ENCODE assay signal across 15 mouse cellular contexts in the genomic region with DNA sequence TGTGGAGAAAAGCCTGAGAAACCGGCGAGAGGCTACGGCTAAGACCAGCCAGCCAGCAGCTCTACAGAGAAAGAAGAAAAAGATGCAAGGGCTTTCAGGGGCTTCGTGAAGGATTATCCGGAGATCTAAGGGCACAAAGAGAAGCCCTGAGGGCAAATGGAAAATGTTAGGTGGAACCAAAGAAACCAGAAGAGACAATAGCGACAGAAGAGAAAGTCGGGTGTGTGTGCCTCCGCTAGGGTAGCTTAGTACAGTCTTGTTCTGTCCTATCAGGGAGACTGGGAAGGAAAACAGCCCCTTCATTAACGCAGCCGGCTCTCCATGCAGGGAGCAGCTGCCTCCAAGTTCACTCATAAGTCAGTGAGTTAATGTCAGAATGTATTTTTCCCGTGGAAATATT.
DNase-seq lines count a peak whose midpoint lies in the region; ATAC-seq and TF ChIP-seq lines count a peak whose summit lies in the region.
"Had no signal": no experiment of that assay in that cellular context is flagged by ENCODE, and none has a peak within 500 bp of the region (broad histone marks: within the 10 kb centered on the region; RNA-seq: fewer than 3 reads in every experiment).

No protein-coding gene starts in this region.

- no peak for ATAC-seq in hindbrain, embryonic 13.5 days (ENCODE audit: low FRiP score)
- no peak for ATAC-seq in forebrain, embryonic 16.5 days
- ATAC-seq in midbrain, postnatal 0 days (ENCODE audit: low FRiP score): no peak

- H3K27me3 ChIP-seq in hindbrain, embryonic 13.5 days: no peaks in the 10 kb centered on the region
- 0 out of 2 replicates have a peak, but pooled peaks cover 6% of the 10 kb centered on the region for H3K27me3 ChIP-seq in hindbrain, embryonic 10.5 days (ENCODE audit: insufficient read depth, poor library complexity, severe bottlenecking)
- H3K27me3 ChIP-seq in embryonic facial prominence, embryonic 10.5 days (replicated peaks; ENCODE audit: low read depth, poor library complexity, severe bottlenecking): 0 out of 2 replicates have a peak, but pooled peaks cover 4% of the 10 kb centered on the region
- no peaks in the 10 kb centered on the region for H3K27me3 ChIP-seq in forebrain, embryonic 16.5 days (replicated peaks; ENCODE audit: control insufficient read depth, insufficient read depth, low read length)
- no peaks in the 10 kb centered on the region for H3K27me3 ChIP-seq in midbrain, postnatal 0 days (ENCODE audit: insufficient read depth, low read length)
- H3K27me3 ChIP-seq: heart, embryonic 13.5 days; hindbrain, embryonic 15.5 days; kidney, embryonic 15.5 days had no signal

- H3K4me3 ChIP-seq in hindbrain, embryonic 13.5 days: no peak overlapping the region
- H3K4me3 ChIP-seq in hindbrain, embryonic 10.5 days: no peak overlapping the region
- H3K4me3 ChIP-seq in embryonic facial prominence, embryonic 10.5 days: no peak overlapping the region
- no peak overlapping the region for H3K4me3 ChIP-seq in forebrain, embryonic 16.5 days (replicated peaks; ENCODE audit: low read length)
- no peak overlapping the region for H3K4me3 ChIP-seq in midbrain, postnatal 0 days (ENCODE audit: low read depth, low read length)
- no peak overlapping the region for H3K4me3 ChIP-seq in lung, adult 2 months (replicated peaks; ENCODE audit: extremely low read depth, low read depth, low read length)
- H3K4me3 ChIP-seq: heart, embryonic 13.5 days; hindbrain, embryonic 15.5 days; kidney, embryonic 15.5 days; liver, embryonic 15.5 days; myocyte had no signal

- no peak overlapping the region for H3K27ac ChIP-seq in hindbrain, embryonic 13.5 days
- no peak overlapping the region for H3K27ac ChIP-seq in hindbrain, embryonic 10.5 days
- peak overlapping the region; percentile 3; the same call in 1 of the 2 replicates for H3K27ac ChIP-seq in embryonic facial prominence, embryonic 10.5 days (replicated peaks)
- no peak overlapping the region for H3K27ac ChIP-seq in forebrain, embryonic 16.5 days (ENCODE audit: low read length)
- H3K27ac ChIP-seq in midbrain, postnatal 0 days (ENCODE audit: low read depth, low read length): no peak overlapping the region
- H3K27ac ChIP-seq: heart, embryonic 13.5 days; hindbrain, embryonic 15.5 days; liver, embryonic 15.5 days had no signal

- no peaks in the 10 kb centered on the region for H3K9me3 ChIP-seq in hindbrain, embryonic 13.5 days
- H3K9me3 ChIP-seq in hindbrain, embryonic 10.5 days: no peaks in the 10 kb centered on the region
- H3K9me3 ChIP-seq in embryonic facial prominence, embryonic 10.5 days: no peaks in the 10 kb centered on the region
- no peaks in the 10 kb centered on the region for H3K9me3 ChIP-seq in forebrain, embryonic 16.5 days (ENCODE audit: control insufficient read depth, low read length)
- H3K9me3 ChIP-seq in midbrain, postnatal 0 days (ENCODE audit: low read length): no peaks in the 10 kb centered on the region
- H3K9me3 ChIP-seq: heart, embryonic 13.5 days; hindbrain, embryonic 15.5 days; kidney, embryonic 15.5 days; liver, embryonic 15.5 days had no signal

- H3K9ac ChIP-seq in hindbrain, embryonic 13.5 days: no peak overlapping the region
- H3K9ac ChIP-seq in forebrain, embryonic 16.5 days (replicated peaks; ENCODE audit: low read depth, low read length): no peak overlapping the region; the same call in 1 of the 2 replicates
- H3K9ac ChIP-seq in midbrain, postnatal 0 days (replicated peaks; ENCODE audit: low read length, poor library complexity, severe bottlenecking): no peak overlapping the region
- H3K9ac ChIP-seq: heart, embryonic 13.5 days; hindbrain, embryonic 15.5 days; kidney, embryonic 15.5 days; liver, embryonic 15.5 days had no signal

- H3K4me1 ChIP-seq in hindbrain, embryonic 13.5 days (replicated peaks): no peaks in the 10 kb centered on the region; the same call in 1 of the 2 replicates
- H3K4me1 ChIP-seq in hindbrain, embryonic 10.5 days (replicated peaks): 0 out of 2 replicates have a peak, but pooled peaks cover 10% of the 10 kb centered on the region
- H3K4me1 ChIP-seq in embryonic facial prominence, embryonic 10.5 days: peaks cover 50% of the 10 kb centered on the region
- no peaks in the 10 kb centered on the region for H3K4me1 ChIP-seq in forebrain, embryonic 16.5 days (replicated peaks; ENCODE audit: control insufficient read depth, insufficient read depth, low read length)
- H3K4me1 ChIP-seq in midbrain, postnatal 0 days (ENCODE audit: insufficient read depth, low read length): 0 out of 2 replicates have a peak, but pooled peaks cover 4% of the 10 kb centered on the region
- H3K4me1 ChIP-seq in lung, adult 2 months (ENCODE audit: control insufficient read depth, insufficient read depth, low read length): no peaks in the 10 kb centered on the region
- H3K4me1 ChIP-seq: liver, embryonic 15.5 days had no signal

- 0 out of 2 replicates have a peak overlapping the region, but pooled peaks have one; percentile 9 for H3K4me2 ChIP-seq in hindbrain, embryonic 13.5 days
- H3K4me2 ChIP-seq in forebrain, embryonic 16.5 days (ENCODE audit: low read length): peak overlapping the region; percentile 22
- peak overlapping the region; percentile 24; the same call in 1 of the 2 replicates for H3K4me2 ChIP-seq in midbrain, postnatal 0 days (ENCODE audit: low read depth, low read length, poor library complexity, severe bottlenecking)
- H3K4me2 ChIP-seq: heart, embryonic 13.5 days; hindbrain, embryonic 15.5 days; kidney, embryonic 15.5 days; liver, embryonic 15.5 days had no signal

- H3K36me3 ChIP-seq in hindbrain, embryonic 13.5 days: no peaks in the 10 kb centered on the region
- no peaks in the 10 kb centered on the region for H3K36me3 ChIP-seq in hindbrain, embryonic 10.5 days
- H3K36me3 ChIP-seq in embryonic facial prominence, embryonic 10.5 days (replicated peaks): no peaks in the 10 kb centered on the region
- no peaks in the 10 kb centered on the region for H3K36me3 ChIP-seq in forebrain, embryonic 16.5 days (ENCODE audit: control insufficient read depth, insufficient read depth)
- no peaks in the 10 kb centered on the region for H3K36me3 ChIP-seq in midbrain, postnatal 0 days (ENCODE audit: insufficient read depth, low read length)
- H3K36me3 ChIP-seq: heart, embryonic 13.5 days; hindbrain, embryonic 15.5 days; kidney, embryonic 15.5 days; liver, embryonic 15.5 days had no signal

- DNase-seq in hindbrain, embryonic 10.5 days (ENCODE audit: low spot score): no peak
- DNase-seq in embryonic facial prominence, embryonic 10.5 days (ENCODE audit: low spot score): peak; percentile 26
- DNase-seq in midbrain, postnatal 0 days (ENCODE audit: low spot score): peak; percentile 19
- DNase-seq in urinary bladder, postnatal 36 days (ENCODE audit: low spot score in 2 of 2): no peak
- DNase-seq in spleen, postnatal 4 days (ENCODE audit: low spot score in 2 of 2): no peak
- DNase-seq in lung, adult 2 months: no peak
- DNase-seq: layer of hippocampus, adult 9-11 months; lung, postnatal 4 days had no signal

- no peak for TF ChIP-seq CTCF in midbrain, postnatal 0 days (IDR thresholded peaks at IDR 0.05)
- no peak for TF ChIP-seq CTCF in lung, adult 2 months (IDR thresholded peaks at IDR 0.05; ENCODE audit: insufficient read depth, low read length)

- 62% methylated on average over 11 of the region's 11 CpGs for WGBS in hindbrain, embryonic 13.5 days
- 67% methylated on average over 11 of the region's 11 CpGs for WGBS in hindbrain, embryonic 10.5 days
- WGBS in embryonic facial prominence, embryonic 10.5 days: 26% methylated on average over 11 of the region's 11 CpGs
- WGBS in forebrain, embryonic 16.5 days: 10% methylated on average over 11 of the region's 11 CpGs
- 24% methylated on average over 11 of the region's 11 CpGs for WGBS in midbrain, postnatal 0 days
- 71% methylated on average over 11 of the region's 11 CpGs for WGBS in lung, adult 2 months

- no peak for TF ChIP-seq POLR2A in lung, adult 2 months (IDR thresholded peaks at IDR 0.05; ENCODE audit: borderline replicate concordance, extremely low read depth, low read depth, low read length)

Comparison
In these comparisons a context has a peak if more than half of its experiments do, and no peak if none do; other contexts are left out.
1. DNase-seq: peak in embryonic facial prominence, embryonic 10.5 days (single experiment) and midbrain, postnatal 0 days (single experiment); none in hindbrain, embryonic 10.5 days (single experiment), urinary bladder, postnatal 36 days (0 of 2), spleen, postnatal 4 days (0 of 2) and lung, adult 2 months (single experiment).
2. Peak in every context shown above with its lines, with median percentiles within 50 percentile points of each other: H3K4me2 ChIP-seq.